Mouse (Mus musculus): ENCODE measurements at regions not wholly inside any gene's neighbourhood (a gene's known extent, or its start where the extent isn't known, plus 50 kb on each side); places are given as distances from the start of the nearest gene placed in this dataset.
A peak's percentile ranks its signal among the peaks of the same experiment; 100 is the strongest.

- H3K4me3 ChIP-seq (ENCODE audit: low read length): no peak overlapping the region
- DNase-seq (ENCODE audit: low spot score) (no peak), ATAC-seq (no peak)
- 90% methylated on average over 4 of the region's 4 CpGs for WGBS
- H3K36me3 ChIP-seq (ENCODE audit: insufficient read depth, low read length): no peaks in the 10 kb centered on the region
- no peaks in the 10 kb centered on the region for H3K9me3 ChIP-seq (ENCODE audit: low read length)
- no peak overlapping the region for H3K27ac ChIP-seq
- no peak overlapping the region for H3K9ac ChIP-seq (replicated peaks; ENCODE audit: low read length)
- no peaks in the 10 kb centered on the region for H3K27me3 ChIP-seq (ENCODE audit: insufficient read depth, low read length)
- TF ChIP-seq CTCF (IDR thresholded peaks at IDR 0.05; ENCODE audit: low read depth): no peak
- H3K4me2 ChIP-seq (ENCODE audit: low read depth, low read length): no peak overlapping the region
- H3K4me1 ChIP-seq (ENCODE audit: insufficient read depth, low read length): no peaks in the 10 kb centered on the region
Measured at GRCm38 (mm10) chr15:37127170-37127569, 119.6 kb upstream of the Zfp706 start.

- Histone ChIP-seq H3K27ac (no peak overlapping the region), H3K4me1 (ENCODE audit: insufficient read depth, low read length) (no peaks in the 10 kb centered on the region), H3K4me3 (ENCODE audit: low read length) (no peak overlapping the region), H3K9ac (replicated peaks; ENCODE audit: low read length) (no peak overlapping the region), H3K36me3 (ENCODE audit: insufficient read depth, low read length) (no peaks in the 10 kb centered on the region), H3K9me3 (ENCODE audit: low read length) (no peaks in the 10 kb centered on the region), H3K27me3 (ENCODE audit: insufficient read depth, low read length) (no peaks in the 10 kb centered on the region), H3K4me2 (ENCODE audit: low read depth, low read length) (no peak overlapping the region)
- DNase-seq (ENCODE audit: low spot score) (no peak), ATAC-seq (no peak)
- WGBS: 71% methylated on average over 4 of the region's 4 CpGs
- TF ChIP-seq CTCF (IDR thresholded peaks at IDR 0.05; ENCODE audit: low read depth): no peak
Measured at GRCm38 (mm10) chr15:37125823-37126222, 118.2 kb upstream of the Zfp706 start.

GRCm38 (mm10) chr15:37124951-37125350 lies 117.4 kb upstream of the Zfp706 start:
- TF ChIP-seq CTCF (IDR thresholded peaks at IDR 0.05; ENCODE audit: low read depth): no peak
- ATAC-seq: no peak
- H3K9ac ChIP-seq (replicated peaks; ENCODE audit: low read length): no peak overlapping the region
- WGBS: 93% methylated on average over 2 of the region's 2 CpGs
- H3K4me3 ChIP-seq (ENCODE audit: low read length): no peak overlapping the region
- no peak for DNase-seq (ENCODE audit: low spot score)
- no peaks in the 10 kb centered on the region for H3K27me3 ChIP-seq (ENCODE audit: insufficient read depth, low read length)
- no peaks in the 10 kb centered on the region for H3K4me1 ChIP-seq (ENCODE audit: insufficient read depth, low read length)
- H3K4me2 ChIP-seq (ENCODE audit: low read depth, low read length): no peak overlapping the region
- no peaks in the 10 kb centered on the region for H3K36me3 ChIP-seq (ENCODE audit: insufficient read depth, low read length)
- H3K27ac ChIP-seq: no peak overlapping the region
- H3K9me3 ChIP-seq (ENCODE audit: low read length): no peaks in the 10 kb centered on the region

- H3K4me3 ChIP-seq (ENCODE audit: low read length): no peak overlapping the region
- no peaks in the 10 kb centered on the region for H3K4me1 ChIP-seq (ENCODE audit: insufficient read depth, low read length)
- 77% methylated on average over 7 of the region's 7 CpGs for WGBS
- H3K27me3 ChIP-seq (ENCODE audit: insufficient read depth, low read length): no peaks in the 10 kb centered on the region
- no peaks in the 10 kb centered on the region for H3K36me3 ChIP-seq (ENCODE audit: insufficient read depth, low read length)
- H3K9me3 ChIP-seq (ENCODE audit: low read length): no peaks in the 10 kb centered on the region
- no peak for TF ChIP-seq CTCF (IDR thresholded peaks at IDR 0.05; ENCODE audit: low read depth)
- H3K9ac ChIP-seq (replicated peaks; ENCODE audit: low read length): no peak overlapping the region
- no peak overlapping the region for H3K27ac ChIP-seq
- ATAC-seq: no peak
- H3K4me2 ChIP-seq (ENCODE audit: low read depth, low read length): no peak overlapping the region
- DNase-seq (ENCODE audit: low spot score): no peak
Measured at GRCm38 (mm10) chr15:37124299-37124698, 116.7 kb upstream of the Zfp706 start.

- WGBS: 19% methylated on average over 6 of the region's 6 CpGs
- ATAC-seq: peak; percentile 66
- no peak overlapping the region for H3K4me2 ChIP-seq (ENCODE audit: low read depth, low read length)
Measured at GRCm38 (mm10) chr15:37120381-37120780, 112.8 kb upstream of the Zfp706 start.

DNA sequence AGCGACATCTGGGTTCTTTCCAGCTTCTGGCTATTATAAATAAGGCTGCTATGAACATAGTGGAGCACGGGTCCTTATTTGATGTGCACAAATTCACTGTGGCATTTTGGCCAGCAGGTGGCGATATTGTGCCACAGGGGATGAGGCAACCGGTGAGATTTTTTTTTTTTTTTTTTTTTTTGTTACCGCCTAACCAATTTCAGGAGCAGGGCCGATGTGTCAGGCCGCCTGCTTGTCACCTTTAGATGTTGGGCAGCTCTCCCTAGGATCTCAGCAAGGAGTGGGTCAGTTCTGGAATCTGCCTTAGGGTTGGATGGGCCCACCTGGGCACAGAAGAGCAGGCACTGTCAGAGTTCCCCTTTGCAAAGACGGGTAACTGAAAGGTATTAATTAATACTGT lies 106.5 kb upstream of the Zfp706 start:
- no peaks in the 10 kb centered on the region for H3K36me3 ChIP-seq (ENCODE audit: insufficient read depth, low read length)
- no peaks in the 10 kb centered on the region for H3K4me1 ChIP-seq (ENCODE audit: insufficient read depth, low read length)
- WGBS: 11% methylated on average over 8 of the region's 8 CpGs
- no peak overlapping the region for H3K9ac ChIP-seq (replicated peaks; ENCODE audit: low read length)
- DNase-seq (ENCODE audit: low spot score) (peak; percentile 92), ATAC-seq (0 out of 2 replicates have a peak, but pooled peaks have one; percentile 40)
- no peak overlapping the region for H3K4me3 ChIP-seq (ENCODE audit: low read length)
- H3K9me3 ChIP-seq (ENCODE audit: low read length): peaks cover 4% of the 10 kb centered on the region; the same call in 1 of the 2 replicates
- peak; percentile 88 for TF ChIP-seq CTCF (IDR thresholded peaks at IDR 0.05; ENCODE audit: low read depth)
- H3K4me2 ChIP-seq (ENCODE audit: low read depth, low read length): no peak overlapping the region
- H3K27ac ChIP-seq: no peak overlapping the region
- no peaks in the 10 kb centered on the region for H3K27me3 ChIP-seq (ENCODE audit: insufficient read depth, low read length)

More at GRCm38 (mm10) chr15:37120381-37120780, 112.8 kb upstream of the Zfp706 start:
- peak; percentile 82 for DNase-seq (ENCODE audit: low spot score)
- TF ChIP-seq CTCF (IDR thresholded peaks at IDR 0.05; ENCODE audit: low read depth): peak; percentile 97
- Histone ChIP-seq H3K9ac (replicated peaks; ENCODE audit: low read length) (no peak overlapping the region), H3K9me3 (ENCODE audit: low read length) (no peaks in the 10 kb centered on the region), H3K27me3 (ENCODE audit: insufficient read depth, low read length) (no peaks in the 10 kb centered on the region), H3K36me3 (ENCODE audit: insufficient read depth, low read length) (no peaks in the 10 kb centered on the region), H3K27ac (no peak overlapping the region), H3K4me1 (ENCODE audit: insufficient read depth, low read length) (no peaks in the 10 kb centered on the region), H3K4me3 (ENCODE audit: low read length) (no peak overlapping the region)

GRCm38 (mm10) chr15:37110462-37110861 lies 102.9 kb upstream of the Zfp706 start:
- DNase-seq (ENCODE audit: low spot score) (no peak), ATAC-seq (no peak)
- Histone ChIP-seq H3K36me3 (ENCODE audit: insufficient read depth, low read length) (no peaks in the 10 kb centered on the region), H3K27ac (no peak overlapping the region), H3K27me3 (ENCODE audit: insufficient read depth, low read length) (no peaks in the 10 kb centered on the region), H3K4me1 (ENCODE audit: insufficient read depth, low read length) (no peaks in the 10 kb centered on the region), H3K4me2 (ENCODE audit: low read depth, low read length) (no peak overlapping the region), H3K9me3 (ENCODE audit: low read length) (peaks cover 4% of the 10 kb centered on the region; the same call in 1 of the 2 replicates), H3K9ac (replicated peaks; ENCODE audit: low read length) (no peak overlapping the region), H3K4me3 (ENCODE audit: low read length) (no peak overlapping the region)
- WGBS: 93% methylated on average over 14 of the region's 14 CpGs
- no peak for TF ChIP-seq CTCF (IDR thresholded peaks at IDR 0.05; ENCODE audit: low read depth)
